Mouse (Mus musculus) 3134 (cell line): Measurements from ENCODE around the gene Pola1.

Source experiments
- DNase-seq: peaks from one replicate; pipeline ENCODE4 v3.0.0-alpha.2; 2011; ENCODE audit warnings: low spot score; ENCODE audit not compliant: insufficient read length; ENCODE audit errors: extremely low read depth

Pola1 gene

DNA sequence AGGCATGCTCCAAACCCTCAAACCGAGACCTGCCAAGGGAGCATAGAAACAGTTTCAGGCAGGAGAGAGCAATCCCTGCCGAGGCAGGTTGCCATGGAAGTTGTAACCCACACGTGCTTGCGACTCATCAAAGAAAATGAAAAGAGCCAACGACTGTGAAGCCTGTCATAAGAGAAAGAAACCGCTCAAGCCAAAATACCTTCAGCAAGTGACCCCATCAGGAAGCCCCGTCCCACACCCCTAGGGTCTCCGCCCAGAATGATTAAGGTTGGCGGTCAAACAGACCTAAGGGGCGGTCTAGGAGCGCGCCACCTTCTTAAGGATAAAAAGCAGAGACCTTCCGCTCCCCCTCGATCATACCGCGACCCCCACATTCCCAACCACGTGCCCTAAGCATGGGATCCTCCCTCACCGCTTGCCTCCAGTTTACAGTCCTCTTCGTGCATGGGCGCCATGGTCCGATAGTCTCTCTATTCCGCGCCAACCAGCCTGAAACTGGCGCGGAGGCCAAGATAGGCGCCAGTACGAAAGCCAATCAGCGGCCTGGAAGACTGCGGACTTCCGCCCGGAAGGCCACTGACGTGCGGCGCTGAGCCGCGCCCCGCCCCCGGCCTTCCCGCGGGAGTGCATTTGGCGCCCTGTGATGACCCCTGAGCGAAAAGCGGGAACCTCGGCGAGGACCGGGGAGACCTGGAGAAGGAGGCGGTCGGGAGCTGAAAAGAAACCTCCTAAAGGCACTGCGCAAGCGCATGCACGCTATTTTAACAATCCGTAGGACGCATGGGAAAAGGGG, at the start of gene Pola1:
Pola1 (minus strand) TSS at position 499 of the 793 bp plus-strand sequence.
- peak; percentile 98 for DNase-seq

DNA sequence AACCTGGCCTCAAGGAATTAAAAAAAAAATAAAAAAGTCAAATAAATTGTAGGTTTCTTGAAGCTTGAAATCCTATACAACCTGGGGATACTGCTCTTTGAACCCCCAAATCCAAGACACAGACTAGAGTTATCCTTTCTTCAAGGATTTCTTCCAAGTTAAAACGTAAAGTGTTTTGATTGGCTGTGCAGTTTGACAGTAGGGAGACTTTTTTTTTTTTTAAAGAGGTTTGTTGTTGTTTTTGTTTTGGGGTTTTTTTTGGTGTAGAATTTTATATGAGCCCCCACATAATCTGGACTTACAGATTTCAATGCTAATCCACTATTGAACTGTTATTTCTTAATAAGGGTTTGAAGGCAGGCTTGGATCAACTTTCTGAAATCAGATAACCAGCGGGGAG, 44.3 kb upstream of the Pola1 start:
- no peak for DNase-seq

DNA sequence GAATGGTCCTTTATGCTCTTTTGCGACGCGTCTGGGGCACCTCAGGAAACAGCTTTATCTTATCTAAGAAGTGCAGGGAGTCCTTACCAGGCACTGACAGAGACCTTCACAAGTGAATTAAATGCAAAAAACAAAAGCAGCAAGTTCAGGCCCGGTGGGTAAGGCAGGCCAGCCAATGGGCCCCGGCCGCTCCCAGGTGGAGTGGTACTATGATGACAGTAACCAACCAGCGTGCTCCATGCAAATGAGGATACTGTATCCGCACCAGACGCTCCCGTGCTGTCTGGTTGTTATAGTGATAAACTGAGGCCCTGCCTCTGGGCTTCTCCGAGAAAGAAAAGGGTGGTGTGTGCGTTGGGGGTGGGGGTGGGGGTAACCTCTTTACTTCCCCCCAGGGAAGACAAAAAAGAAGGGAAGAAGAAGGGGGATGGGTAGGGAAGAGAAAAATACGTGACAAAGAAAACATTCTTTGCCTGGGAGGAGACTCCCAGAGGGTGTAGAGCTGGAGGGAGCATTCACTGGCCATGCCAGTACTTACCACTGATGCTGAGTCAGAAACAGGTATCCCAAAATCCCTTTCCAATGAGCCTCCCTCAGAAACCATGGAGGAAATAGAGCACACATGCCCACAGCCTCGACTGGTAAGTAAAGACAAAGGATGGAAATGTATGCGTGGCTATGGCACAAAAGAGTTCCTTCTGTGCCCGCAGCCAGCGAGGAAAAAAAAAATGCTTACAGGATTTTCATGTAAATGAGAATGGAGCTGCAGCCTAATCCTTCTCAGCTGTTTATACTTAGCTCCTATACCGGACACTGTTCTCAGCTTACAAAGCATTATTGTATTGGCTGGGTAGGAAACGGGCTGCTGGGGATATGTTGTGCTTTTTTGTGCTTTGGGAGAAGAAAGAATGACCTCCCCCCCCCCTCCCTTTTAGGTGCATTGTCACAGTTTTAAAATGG, 43.2 kb upstream of the Pola1 start:
- DNase-seq = peak; percentile 71

DNA sequence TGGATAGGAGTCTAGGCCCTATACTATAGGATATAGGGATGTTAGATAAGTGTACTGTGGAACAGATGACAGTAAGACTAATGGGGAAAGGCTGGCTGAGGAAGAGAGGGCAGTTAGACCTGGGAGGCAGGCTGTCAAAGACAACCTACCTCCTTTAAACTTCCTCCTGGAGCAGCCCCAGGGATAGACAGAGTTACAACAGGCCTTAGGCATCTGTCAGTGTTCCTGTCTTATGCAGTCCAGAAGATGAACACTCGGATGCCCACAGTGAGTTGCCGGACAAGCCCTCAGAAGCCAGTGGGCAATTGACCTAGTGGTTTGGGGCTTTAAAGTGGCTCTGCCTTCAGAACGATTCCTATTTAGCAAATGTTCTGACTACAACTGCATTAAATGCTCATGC, 42.5 kb upstream of the Pola1 start:
- no peak for DNase-seq

DNA sequence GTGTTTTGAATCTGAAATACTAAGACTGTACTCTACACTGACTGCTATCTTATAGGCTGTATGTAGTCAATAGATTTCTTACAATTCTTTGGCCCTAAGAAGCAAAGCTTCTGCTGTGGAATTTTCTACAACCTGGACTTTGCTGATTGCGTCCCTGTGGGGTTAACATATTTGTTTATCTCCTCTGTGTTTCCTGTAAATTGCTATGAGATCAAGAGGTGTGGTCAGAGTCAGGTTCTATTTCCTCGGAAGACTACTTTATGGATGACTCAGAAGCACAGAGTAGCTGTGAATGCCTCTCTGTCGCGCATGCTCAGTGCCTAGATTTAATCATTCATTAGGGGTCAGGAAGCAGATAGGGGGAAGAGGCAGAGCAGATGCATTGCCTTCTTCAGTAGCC, 32.8 kb upstream of the Pola1 start:
- no peak for DNase-seq

DNA sequence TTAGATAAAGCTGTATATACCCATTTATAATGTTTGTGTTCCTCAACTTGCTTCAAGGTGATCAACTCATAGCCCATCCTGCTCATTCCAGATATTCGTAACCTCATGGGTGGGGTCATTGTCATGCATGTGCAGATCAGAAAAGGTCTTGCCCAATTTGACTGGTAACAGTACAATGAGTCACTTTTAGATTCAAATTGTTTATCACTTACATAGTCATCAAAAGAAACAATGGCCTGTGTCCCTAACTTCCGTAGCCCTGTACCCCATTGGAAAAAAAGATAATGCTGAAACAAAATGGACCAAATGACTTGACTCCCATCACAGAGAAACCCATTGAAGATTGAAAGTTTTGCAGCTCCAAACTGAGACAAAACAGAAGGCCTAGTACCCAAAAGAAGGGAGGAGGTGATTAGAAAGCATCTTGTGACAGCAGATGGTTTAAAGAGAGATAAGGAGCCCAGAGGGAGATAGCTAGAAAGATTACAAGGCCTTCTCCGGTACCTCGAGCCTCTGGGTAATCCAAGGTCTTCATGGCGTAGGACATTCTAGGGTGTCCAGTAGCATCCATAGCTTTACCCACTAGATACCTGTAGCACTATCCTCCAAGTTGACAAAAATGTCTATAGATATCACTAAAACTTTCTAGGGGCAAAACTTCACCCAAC, 32.1 kb upstream of the Pola1 start:
- no peak for DNase-seq

DNA sequence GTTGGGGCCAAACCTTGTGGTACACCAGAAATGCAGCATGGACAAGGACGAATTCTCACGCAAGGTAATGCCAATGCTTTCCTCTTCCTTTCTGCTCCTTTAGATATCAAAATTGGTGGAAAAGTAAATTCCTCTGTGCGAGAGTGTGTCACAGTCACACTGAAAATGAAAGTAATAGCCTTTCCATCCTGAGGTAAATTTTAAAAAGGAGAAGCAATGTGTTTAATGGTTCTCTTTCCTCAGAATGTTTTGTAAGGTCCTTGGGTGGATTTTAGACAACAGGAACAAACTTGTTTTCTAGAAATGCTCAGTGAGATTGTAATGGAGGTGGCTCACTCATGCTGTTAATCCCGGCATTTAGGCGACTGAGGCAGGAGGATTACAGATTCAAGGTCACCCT, 23.2 kb upstream of the Pola1 start:
- no peak for DNase-seq

DNA sequence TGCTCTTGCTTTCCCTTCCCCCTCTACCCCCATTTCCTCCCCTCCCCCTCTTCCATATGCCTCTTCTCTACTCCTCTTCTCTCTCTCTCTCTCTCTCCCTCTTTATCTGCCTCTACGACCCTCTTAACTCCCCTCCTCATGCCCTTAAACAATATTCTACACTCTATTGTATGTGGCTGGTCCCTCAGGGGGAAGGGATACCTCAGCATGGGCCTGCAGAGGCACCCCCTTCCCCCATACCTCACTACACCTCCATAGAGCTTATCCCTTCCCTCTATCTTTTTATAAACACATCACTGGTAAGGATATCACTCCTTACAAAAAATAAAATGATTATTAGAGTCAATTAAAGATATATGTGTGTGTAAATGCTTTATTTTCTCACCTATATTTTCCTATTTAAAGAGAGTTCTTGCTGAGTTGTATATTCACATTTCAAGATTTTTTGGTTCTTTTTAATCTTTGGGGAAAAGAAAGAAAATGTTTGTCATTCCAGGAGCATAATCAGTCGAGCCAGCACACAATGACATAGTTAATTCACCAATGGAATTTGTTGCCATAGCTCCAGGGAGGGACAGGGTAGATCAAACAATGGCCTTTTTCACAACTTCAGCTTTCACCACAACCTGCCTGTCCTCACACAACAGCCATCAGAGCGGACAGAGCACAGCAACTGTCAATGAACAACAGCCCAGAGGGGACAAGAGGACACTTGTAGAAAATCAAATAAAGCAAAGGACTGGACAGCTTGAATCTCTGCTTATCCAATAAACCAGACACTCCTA, 22.5 kb upstream of the Pola1 start, which contains the start of gene Pcyt1b:
Pcyt1b (plus strand) TSS at position 646 of the 785 bp plus-strand sequence.
- DNase-seq = no peak

DNA sequence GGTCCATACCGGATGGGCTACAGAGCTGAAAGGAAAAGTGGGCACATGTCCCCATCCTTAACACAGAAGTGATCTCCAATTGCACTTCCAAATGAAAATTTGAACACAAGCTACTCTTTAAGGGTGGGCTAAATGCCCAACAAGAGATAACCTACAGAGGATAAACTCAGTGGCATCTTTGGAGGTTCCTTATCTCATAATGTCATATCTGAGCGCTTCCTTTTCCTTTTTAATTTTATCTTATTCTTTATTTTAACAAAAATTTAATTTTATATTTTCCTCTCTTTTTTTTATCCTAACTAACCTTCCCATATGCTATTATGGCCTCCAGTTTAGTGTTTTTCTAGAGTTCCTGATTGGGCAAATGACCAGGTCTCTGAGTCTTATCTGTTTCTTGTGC, 18.8 kb upstream of the Pola1 start:
- no peak for DNase-seq

DNA sequence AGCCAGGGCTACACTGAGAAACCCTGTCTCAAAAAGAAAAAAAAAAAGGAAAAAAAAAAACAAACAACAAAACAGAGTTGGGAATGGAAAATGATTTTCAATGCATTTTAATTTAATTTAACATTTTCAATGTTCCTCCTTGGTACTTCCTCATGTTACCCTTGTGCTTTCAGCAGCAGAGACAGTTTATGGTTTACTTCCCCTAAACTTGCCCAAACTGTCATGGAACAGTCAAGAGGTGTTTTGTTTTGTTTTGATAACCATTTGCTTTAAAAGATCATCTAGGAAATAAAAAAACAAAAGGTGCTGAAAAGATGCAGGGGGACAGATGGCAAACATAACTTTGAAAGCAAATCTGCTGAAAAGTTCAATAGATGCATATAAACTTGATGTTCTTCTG, 12.1 kb upstream of the Pola1 start:
- no peak for DNase-seq

DNA sequence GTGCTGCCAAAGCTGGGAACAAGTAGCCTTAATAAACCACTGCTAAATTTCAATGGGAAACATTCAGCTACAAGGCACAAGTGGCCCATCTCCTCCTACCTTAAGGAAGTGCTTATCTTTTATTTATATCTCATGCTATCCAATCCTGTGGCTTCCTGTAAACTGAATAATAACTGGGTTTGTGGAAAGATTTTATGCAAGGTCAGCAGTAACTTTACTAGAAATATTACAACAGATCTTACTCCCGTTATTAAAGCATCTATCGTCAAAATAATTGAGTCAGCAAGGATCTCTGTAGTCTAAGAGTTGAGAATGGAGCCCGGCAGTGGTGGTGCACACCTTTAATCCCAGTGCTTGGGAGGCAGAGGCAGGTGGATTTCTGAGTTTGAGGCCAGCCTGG, 11.6 kb upstream of the Pola1 start:
- no peak for DNase-seq

DNA sequence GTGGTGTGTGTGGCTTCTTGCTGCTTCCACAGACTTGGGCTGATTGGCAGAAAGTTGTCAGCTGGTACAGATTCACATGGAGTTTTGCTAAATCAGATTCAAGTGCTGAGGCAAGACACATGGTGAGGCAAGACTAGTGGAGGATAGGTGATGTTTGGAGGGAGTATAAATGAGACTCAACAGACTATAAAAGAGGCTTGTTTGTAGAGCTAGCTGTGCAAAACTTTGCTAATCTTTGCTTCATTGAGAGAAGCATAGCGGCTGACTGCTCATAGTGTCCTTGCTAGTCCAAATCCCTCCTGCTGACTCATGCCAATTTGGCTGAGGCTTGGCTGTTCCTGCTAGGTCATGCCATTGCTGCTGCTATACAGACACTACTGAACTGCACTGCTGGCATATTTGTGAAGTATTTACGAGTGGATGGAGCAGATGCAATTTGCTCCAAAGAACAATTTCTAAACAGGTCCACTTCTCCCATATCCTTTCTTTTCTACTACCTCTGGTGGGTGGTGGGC, 3.0 kb upstream of the Pola1 start:
- DNase-seq = peak; percentile 41

DNA sequence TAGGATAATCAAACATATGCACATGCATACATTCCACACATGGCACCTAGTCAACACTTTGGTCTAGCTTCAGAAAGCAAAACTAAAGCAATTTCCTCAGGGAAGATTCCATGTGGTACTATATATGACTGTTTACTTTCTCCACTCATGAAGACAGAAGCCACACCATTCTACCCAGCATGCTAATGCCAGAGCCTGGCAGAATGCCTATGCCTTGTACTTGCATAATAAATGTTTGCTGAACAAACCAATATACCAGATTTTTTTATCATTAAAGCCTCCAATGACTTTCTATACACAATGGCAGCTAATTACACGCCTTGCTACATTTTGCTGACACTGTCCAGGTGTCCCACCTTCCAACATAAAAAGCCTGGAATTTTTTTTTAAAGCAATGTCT, 1.7 kb downstream of the Pola1 start:
- DNase-seq = no peak

DNA sequence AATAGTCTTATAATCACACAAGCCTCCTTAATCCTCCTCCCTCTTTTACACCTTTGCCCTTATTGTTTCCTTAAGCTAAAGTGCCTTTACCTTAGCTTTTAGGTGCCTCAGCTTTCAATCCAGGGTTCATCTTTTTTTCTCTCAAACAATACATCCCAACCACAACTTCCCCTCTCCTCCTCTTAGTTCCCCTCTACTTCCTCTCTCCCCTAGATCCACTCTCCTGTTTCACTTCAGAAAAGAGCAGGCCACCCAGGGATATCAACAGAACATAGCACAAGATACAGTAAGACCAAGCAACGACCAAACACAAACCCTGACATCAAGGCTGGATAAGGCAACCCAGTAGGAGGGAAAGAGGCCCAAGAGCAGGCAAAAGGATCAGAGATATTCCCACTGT, 29.7 kb downstream of the Pola1 start:
- DNase-seq = no peak

DNA sequence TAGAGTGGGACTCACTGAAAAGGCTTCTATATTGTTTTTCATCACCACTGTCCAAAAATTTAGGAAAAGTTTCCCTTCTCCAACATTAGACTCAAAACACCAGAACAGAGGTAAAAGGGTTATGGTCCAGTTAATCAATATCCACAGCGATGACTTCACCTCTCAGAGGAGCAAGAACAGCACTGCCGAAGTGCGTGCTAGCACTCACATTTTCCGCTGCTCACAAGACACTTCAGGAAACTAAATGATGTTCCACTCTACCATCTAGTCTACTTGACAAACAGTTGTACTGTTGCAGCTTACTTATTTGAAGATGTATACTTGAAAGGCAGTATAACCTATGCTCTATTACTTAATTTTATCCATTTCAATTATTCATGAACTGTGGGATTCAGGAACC, 37.7 kb downstream of the Pola1 start:
- no peak for DNase-seq

DNA sequence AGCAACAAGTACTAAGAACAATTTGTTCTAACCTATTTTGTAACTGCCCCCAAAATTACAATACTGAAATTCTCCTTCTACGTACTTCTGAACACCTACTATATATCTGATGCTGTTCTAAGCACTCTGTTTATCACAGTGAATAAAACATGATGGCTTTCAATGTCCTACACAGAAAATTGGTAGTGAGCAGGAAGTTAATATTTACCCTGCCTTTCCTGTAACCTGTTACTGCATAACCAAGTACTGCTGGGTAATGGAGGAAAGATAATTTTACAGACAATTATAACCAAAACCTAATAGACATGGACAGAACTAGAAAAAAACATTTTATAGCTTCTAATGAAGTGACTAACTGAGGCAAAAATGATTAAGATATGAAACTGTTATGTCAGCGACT, 51.0 kb downstream of the Pola1 start:
- no peak for DNase-seq

DNA sequence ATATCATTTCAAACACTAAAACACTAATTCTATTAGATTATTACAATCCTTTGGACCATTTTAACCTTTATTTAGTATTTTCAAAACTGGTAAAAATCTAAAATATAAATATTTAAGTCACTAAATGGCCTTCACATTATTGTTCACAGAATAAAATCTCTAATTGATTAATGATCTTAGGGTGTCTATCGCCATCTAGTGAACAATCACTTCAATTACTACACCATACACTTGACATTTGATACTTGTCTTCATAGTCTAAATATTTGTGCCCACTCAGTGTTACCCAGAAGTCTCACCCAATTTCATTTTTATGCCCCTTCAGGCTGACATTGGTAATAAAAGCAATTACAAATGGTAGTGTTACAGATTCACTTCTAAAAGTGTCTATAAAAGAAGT, 74.8 kb downstream of the Pola1 start:
- DNase-seq = no peak

DNA sequence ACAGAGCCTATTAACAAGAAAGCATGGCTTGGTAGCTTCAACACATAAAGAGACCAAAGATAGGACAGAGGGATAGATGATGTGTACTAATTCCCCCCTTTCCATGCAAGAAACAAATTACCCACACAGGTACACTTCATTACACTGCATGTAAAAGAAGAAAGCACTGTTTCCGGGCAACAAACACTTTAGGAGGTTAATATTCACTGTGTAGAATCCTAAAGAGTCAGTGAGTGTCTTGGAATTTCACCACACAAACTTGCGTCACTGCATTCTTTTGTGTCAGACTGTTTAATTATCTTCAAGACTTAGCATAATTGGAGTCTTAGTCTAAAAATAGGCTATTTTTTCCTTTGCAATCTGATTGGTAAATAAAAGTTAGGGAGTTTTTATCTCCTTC, 92.2 kb downstream of the Pola1 start:
- no peak for DNase-seq

DNA sequence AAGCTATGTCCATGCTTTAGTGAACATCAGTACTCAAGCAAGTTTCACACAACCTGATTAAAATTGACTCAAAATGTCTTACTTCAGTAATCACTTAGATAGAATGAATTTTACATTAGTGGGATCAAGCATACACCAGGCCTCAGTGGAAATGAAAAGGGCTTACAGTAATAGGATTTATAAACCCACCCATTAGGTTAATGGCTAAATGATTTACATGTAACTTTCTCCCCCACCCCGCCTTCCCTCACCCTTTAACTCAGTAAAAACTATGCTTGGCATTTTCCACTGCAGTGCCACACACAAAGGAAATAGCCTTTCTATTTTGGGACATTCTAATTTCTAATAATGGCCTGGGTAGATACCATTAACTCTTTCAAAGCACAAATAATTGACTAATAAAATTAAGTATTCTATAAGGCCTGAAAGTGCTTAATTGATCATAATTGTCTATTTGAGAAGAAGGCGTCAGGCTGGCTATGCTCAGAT, 129.0 kb downstream of the Pola1 start:
- DNase-seq = no peak

DNA sequence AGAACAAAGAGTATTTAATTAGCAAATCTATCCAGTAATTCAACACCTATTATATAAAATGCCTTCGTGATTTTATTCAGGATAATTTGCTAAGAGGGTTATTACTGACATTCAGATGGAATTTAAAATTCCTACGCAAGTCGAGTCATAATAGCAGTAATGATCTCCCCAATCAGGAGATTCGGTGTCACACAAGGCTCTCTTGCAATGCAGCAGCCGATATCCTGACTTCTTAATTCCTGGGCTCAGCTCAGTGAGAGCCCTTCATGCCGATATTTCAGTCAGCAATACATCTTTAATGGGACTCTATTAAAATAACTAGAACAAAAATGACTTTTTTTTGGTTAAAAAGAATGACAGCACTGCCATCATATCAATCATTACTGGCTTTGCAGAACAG, 134.4 kb downstream of the Pola1 start:
- no peak for DNase-seq
